Mouse (Mus musculus) liver, embryonic 11.5 days (tissue): ENCODE data around the gene Hist1h2bc. TPM values are rescaled to one million over a fixed set of nuclear protein-coding genes. Genes with fewer than 3 reads are reported as not detected.
"Not testable (repeated sequence)": the region's sequence is repeated elsewhere in the genome, so short reads cannot be mapped to it uniquely, and the experiment has no call there.

Experiments used
- ATAC-seq: fragments of 200-750 bp; cut with Nextera tagmentation; replicated peaks from 2 replicates; pipeline ENCODE4 v1.8.0; 2017; ENCODE audit warnings: moderate number of reproducible peaks, mild to moderate bottlenecking, moderate TSS enrichment, moderate library complexity; ENCODE audit not compliant: low FRiP score
- DNase-seq: peaks from one replicate; pipeline ENCODE4 v3.0.0-alpha.2; 2017; ENCODE audit warnings: low spot score
- H3K27ac ChIP-seq: fragments of 300-500 bp; sonication (generic); 2 replicates; pipeline ENCODE4 v1.5.1; 2014; ENCODE audit warnings: mild to moderate bottlenecking, low read depth, low read length, control low read depth
- H3K27me3 ChIP-seq: fragments of 300-500 bp; sonication (generic); replicated peaks from 2 replicates; pipeline ENCODE4 v1.6.1; 2014; ENCODE audit warnings: low read length, mixed read lengths; ENCODE audit not compliant: control insufficient read depth, insufficient read depth
- H3K36me3 ChIP-seq: fragments of 300-500 bp; sonication (generic); 2 replicates; pipeline ENCODE4 v1.6.1; 2014; ENCODE audit warnings: mild to moderate bottlenecking, low read length, moderate library complexity, mixed read lengths; ENCODE audit not compliant: control insufficient read depth, insufficient read depth
- H3K4me1 ChIP-seq: fragments of 300-500 bp; sonication (generic); replicated peaks from 2 replicates; pipeline ENCODE4 v1.6.1; 2014; ENCODE audit warnings: low read length, mixed read lengths; ENCODE audit not compliant: control insufficient read depth, insufficient read depth
- H3K4me2 ChIP-seq: fragments of 300-500 bp; sonication (generic); 2 replicates; pipeline ENCODE4 v1.6.1; 2014; ENCODE audit warnings: mild to moderate bottlenecking, control low read depth, moderate library complexity
- H3K4me3 ChIP-seq: fragments of 300-500 bp; sonication (generic); 2 replicates; pipeline ENCODE4 v1.5.1; 2014; ENCODE audit warnings: low read depth, low read length, control low read depth
- H3K9ac ChIP-seq: fragments of 300-500 bp; sonication (generic); 2 replicates; pipeline ENCODE4 v1.6.1; 2014; ENCODE audit warnings: low read depth, low read length, control low read depth
- H3K9me3 ChIP-seq: fragments of 300-500 bp; sonication (generic); 2 replicates; pipeline ENCODE4 v1.6.1; 2016; ENCODE audit warnings: low read length, inconsistent platforms, mixed read lengths; ENCODE audit not compliant: control insufficient read depth
- WGBS: fragments of 180-500 bp; shearing (Covaris S2); extraction: QIAGEN DNeasy Blood & Tissue Kit; methylation state at CpG from one replicate; pipeline ENCODE4 v1.1.7; 2014; 5-methylcytosine and 5-hydroxymethylcytosine counted together
- polyA plus RNA-seq: library from polyadenylated mRNA; unstranded; fragments of >200 nt; fragmentation: Nextera tagmentation; extraction: Ambion mirVana; gene quantifications from 2 replicates; pipeline ENCODE4 v1.2.1, GENCODE M21; 2014

Gene Hist1h2bc
- polyA plus RNA-seq, 1 experiment from 2014 or later: 35.7 TPM

- 43% methylated on average over 15 of the region's 15 CpGs for WGBS
- Histone ChIP-seq H3K9ac (peak overlapping the region; percentile 25; the same call in 1 of the 2 replicates), H3K4me1 (peaks cover 15% of the 10 kb centered on the region), H3K9me3 (no peaks in the 10 kb centered on the region), H3K36me3 (no peaks in the 10 kb centered on the region), H3K4me2 (peak overlapping the region; percentile 51), H3K4me3 (no peak overlapping the region), H3K27ac (peak overlapping the region; percentile 69; the same call in 1 of the 2 replicates), H3K27me3 (no peaks in the 10 kb centered on the region)
- ATAC-seq (no peak), DNase-seq (peak; percentile 45)
Measured at GRCm38 (mm10) chr13:23696061-23696474, 12.1 kb downstream of the Hist1h2bc start.

- H3K4me1 ChIP-seq: peaks cover 16% of the 10 kb centered on the region
- WGBS: under 1% methylated on average over 23 of the region's 32 CpGs
Measured at GRCm38 (mm10) chr13:23697491-23698299, 13.7 kb downstream of the Hist1h2bc start.

GRCm38 (mm10) chr13:23698300-23698693, 14.3 kb downstream of the Hist1h2bc start, which contains the start of gene Hist1h4c:
TSS of gene Hist1h4c (minus strand) at chr13:23698454.
- Histone ChIP-seq H3K9me3 (no peaks in the 10 kb centered on the region), H3K36me3 (no peaks in the 10 kb centered on the region), H3K4me1 (peaks cover 16% of the 10 kb centered on the region), H3K4me2 (peak within 1 kb of the TSS; percentile 59), H3K27me3 (no peaks in the 10 kb centered on the region), H3K27ac (peak within 1 kb of the TSS; percentile 99), H3K9ac (peak within 1 kb of the TSS; percentile 73), H3K4me3 (peak within 1 kb of the TSS; percentile 42)
- under 1% methylated on average over 20 of the region's 22 CpGs for WGBS
- DNase-seq (peak; percentile 99), ATAC-seq (peak; percentile 93)

More at GRCm38 (mm10) chr13:23697491-23698299, 13.7 kb downstream of the Hist1h2bc start:
- Histone ChIP-seq H3K36me3 (no peaks in the 10 kb centered on the region), H3K4me2 (peak overlapping the region; percentile 59), H3K9me3 (no peaks in the 10 kb centered on the region), H3K9ac (peak overlapping the region; percentile 73), H3K27ac (peak overlapping the region; percentile 99), H3K27me3 (no peaks in the 10 kb centered on the region), H3K4me3 (peak overlapping the region; percentile 42)
- ATAC-seq (peak; percentile 72), DNase-seq (peak; percentile 57)

GRCm38 (mm10) chr13:23698996-23699395, 15.0 kb downstream of the Hist1h2bc start:
- Histone ChIP-seq H3K9ac (peak overlapping the region; percentile 27; the same call in 1 of the 2 replicates), H3K27me3 (no peaks in the 10 kb centered on the region), H3K9me3 (no peaks in the 10 kb centered on the region), H3K4me3 (no peak overlapping the region), H3K4me1 (peaks cover 16% of the 10 kb centered on the region), H3K36me3 (no peaks in the 10 kb centered on the region), H3K4me2 (peak overlapping the region; percentile 35), H3K27ac (peak overlapping the region; percentile 78)
- DNase-seq (no peak), ATAC-seq (no peak)
- 76% methylated on average over 6 of the region's 6 CpGs for WGBS

DNA sequence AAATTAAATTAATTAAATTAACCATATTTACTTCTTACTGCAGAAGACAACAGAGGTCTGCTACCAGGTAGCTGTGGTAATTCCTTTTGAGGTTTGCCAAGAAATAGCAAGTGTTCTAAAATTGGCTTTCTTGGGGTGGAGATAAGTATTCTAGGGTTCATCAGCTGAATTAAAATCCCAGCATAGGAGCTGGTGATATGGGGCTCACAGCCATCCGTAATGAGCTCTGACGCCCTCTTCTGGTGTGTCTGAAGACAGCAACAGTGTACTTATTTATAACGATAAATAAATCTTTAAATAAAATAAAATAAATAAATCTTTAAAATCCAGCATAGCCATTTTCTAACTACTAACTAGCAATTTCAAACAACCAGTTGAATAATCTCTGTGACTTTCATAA, 15.8 kb downstream of the Hist1h2bc start:
- H3K27me3 ChIP-seq: no peaks in the 10 kb centered on the region
- H3K9me3 ChIP-seq: no peaks in the 10 kb centered on the region
- no peak overlapping the region for H3K27ac ChIP-seq
- 69% methylated on average over 3 of the region's 3 CpGs for WGBS
- H3K4me1 ChIP-seq: peaks cover 16% of the 10 kb centered on the region
- H3K4me2 ChIP-seq: no peak overlapping the region
- DNase-seq (no peak), ATAC-seq (no peak)
- H3K9ac ChIP-seq: no peak overlapping the region
- no peak overlapping the region for H3K4me3 ChIP-seq
- H3K36me3 ChIP-seq: no peaks in the 10 kb centered on the region

GRCm38 (mm10) chr13:23700786-23701520, 17.0 kb downstream of the Hist1h2bc start:
- Histone ChIP-seq H3K9ac (peak overlapping the region; percentile 46), H3K4me1 (peaks cover 12% of the 10 kb centered on the region), H3K4me3 (no peak overlapping the region), H3K36me3 (no peaks in the 10 kb centered on the region), H3K4me2 (0 out of 2 replicates have a peak overlapping the region, but pooled peaks have one; percentile 4), H3K9me3 (no peaks in the 10 kb centered on the region), H3K27ac (0 out of 2 replicates have a peak overlapping the region, but pooled peaks have one; percentile 3), H3K27me3 (no peaks in the 10 kb centered on the region)
- ATAC-seq (peak; percentile 47; the same call in 1 of the 2 replicates), DNase-seq (peak; percentile 61)
- 22% methylated on average over 8 of the region's 8 CpGs for WGBS

DNA sequence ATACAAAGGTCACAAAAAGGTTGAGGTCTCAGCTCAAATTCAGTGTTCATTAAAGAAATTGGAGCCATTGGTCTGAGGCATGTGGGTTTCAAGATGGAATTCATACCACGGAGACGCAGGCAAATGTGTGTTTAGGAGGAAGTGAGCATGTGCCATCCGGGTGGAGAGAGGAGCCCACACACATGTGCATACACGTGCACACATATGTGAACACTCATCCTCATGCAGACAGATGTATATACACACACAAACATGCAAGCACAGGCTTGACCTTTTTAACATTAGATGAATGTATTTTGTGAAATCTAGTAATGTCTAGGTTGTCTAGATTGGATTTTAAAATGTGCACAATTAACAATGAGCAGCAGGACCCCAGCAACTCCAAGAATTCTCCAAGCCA, 18.2 kb downstream of the Hist1h2bc start:
- no peaks in the 10 kb centered on the region for H3K9me3 ChIP-seq
- no peak for DNase-seq
- no peak overlapping the region for H3K9ac ChIP-seq
- 61% methylated on average over 4 of the region's 4 CpGs for WGBS
- H3K4me1 ChIP-seq: peaks cover 11% of the 10 kb centered on the region
- H3K27ac ChIP-seq: no peak overlapping the region
- no peak overlapping the region for H3K4me3 ChIP-seq
- no peaks in the 10 kb centered on the region for H3K27me3 ChIP-seq
- no peaks in the 10 kb centered on the region for H3K36me3 ChIP-seq
- no peak overlapping the region for H3K4me2 ChIP-seq
- ATAC-seq: no peak

GRCm38 (mm10) chr13:23702801-23703200, 18.8 kb downstream of the Hist1h2bc start:
- ATAC-seq, DNase-seq, H3K4me3 ChIP-seq, H3K36me3 ChIP-seq, H3K27me3 ChIP-seq, H3K9me3 ChIP-seq, H3K4me2 ChIP-seq, H3K27ac ChIP-seq, H3K9ac ChIP-seq: not testable (repeated sequence)
- WGBS: 90% methylated on average over 2 of the region's 2 CpGs
- peaks cover 11% of the 10 kb centered on the region for H3K4me1 ChIP-seq
